Mouse (Mus musculus): ENCODE results near the gene Zbtb3. TPM values are rescaled to one million over a fixed set of nuclear protein-coding genes. Genes with fewer than 3 reads are reported as not detected.

Zbtb3 gene
- total RNA-seq, 2 experiments from 2014 or later = 0.60 TPM; not detected in 1

DNA sequence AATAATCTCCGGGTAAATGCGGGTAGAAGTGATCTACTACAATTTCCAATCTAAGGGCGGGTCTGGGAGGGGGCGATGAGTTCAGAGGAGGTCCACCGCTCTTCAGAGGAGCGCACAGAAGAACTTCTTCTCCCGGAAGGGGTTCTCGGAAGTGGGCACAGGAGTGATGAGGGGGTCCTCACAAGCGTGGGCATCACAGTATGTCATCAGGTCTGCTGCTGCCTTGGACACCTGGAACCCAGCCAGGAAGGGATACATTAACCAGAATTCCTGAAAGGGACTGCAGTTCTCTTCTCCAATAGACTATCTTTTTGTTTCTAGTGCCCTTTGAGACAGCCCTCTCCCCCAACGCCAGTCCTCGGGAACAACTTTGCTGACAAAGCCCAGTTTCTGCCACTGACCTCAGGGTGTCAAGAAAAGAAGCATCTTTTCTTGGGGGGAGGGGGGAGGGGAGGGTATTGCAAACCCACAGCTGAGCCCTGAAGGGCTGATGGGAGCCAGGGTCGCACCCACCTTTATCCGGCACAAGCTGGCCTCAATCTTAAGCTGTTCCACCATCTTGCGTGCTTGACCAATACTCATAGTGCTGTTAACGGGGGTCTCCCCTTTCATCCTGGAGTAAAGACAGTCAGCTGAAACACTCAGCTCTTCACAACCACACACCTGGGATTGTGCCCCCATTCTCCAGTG is 35.8 kb downstream of the Zbtb3 start:
- no peak for ATAC-seq (replicated peaks; ENCODE audit: low FRiP score, poor library complexity, severe bottlenecking)

DNA sequence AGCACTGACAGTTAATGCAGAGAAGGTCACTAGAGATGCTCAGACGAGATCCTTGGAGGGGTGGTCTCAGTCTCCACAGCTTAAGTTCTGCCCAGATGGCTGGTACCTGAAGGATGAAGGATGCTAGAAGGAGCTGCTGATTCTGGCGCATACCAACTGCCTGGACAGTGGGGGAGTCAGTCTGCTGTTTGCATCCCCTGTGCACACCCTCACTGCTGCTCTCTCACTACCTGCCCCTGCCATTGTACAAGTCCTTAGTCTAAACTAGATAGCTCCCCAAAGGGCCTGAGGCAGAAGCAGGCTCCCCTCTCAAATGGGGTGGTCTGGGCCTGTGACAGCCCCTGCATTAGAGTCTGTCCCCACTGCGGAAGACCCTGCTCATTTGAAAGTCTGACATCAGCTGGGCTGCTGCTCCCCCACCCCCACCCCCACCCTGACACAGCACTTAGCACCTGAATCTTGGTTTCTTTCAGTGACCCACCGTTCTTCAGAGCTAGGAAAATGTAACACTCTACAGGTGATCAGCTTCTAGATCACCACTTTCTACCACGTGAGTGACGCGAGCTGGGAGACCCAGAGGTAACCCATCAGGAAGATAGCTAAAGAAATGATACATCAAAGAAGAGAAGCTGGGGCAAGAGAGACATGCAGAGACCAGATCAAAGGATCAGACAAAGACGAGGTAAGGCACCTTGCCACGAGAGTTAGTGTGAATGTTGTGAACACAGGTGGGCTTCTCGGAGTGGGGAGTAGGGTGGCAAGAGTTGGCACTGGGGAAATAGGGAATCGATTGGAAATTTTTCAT is 37.0 kb downstream of the Zbtb3 start, which contains the start of gene Gng3:
Gng3 (minus strand) TSS at position 92 of the 805 bp plus-strand sequence.
- no peak for ATAC-seq (replicated peaks; ENCODE audit: low FRiP score, poor library complexity, severe bottlenecking)

DNA sequence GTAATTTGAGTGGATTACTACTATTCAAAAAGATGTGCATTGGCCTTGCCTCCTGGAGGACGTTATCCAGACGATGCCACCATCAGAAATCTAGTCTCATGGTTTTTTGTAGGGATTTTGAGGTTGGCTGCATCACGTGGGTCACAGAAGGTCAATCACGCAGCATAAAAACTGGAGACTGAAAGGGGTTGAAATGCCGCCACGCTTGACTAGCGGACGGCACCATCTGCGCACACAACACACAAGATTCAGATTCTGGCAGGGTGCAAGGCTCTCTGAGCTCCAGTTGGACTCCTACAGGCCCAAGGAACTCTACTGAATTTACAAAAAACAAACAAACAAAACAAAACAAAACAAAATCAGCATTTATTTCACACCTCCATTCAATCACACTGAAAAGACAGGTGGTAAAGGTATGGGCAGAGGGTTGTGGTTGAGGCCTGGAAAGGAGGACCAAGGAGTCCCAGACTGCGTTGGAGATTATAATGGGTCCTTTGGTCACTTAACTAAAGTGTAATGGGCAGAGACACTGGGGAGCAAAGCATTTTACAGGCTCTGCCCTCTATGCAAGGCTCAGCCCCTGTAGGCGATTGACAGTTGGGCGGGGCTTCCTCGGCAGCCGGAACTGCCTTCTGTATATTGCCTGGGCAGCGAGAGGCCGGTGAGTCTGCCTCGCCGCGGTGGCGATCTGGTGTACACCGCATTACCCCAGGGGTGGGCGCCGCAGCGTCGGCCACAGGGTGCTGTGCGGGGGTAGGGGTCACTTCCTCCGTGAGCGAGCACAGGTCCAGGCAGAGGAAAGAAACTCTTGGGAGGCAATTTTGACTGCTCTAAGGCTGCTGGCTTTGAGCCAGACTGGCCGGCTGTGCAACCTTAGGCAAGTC is 37.8 kb downstream of the Zbtb3 start:
- ATAC-seq (replicated peaks; ENCODE audit: low FRiP score, poor library complexity, severe bottlenecking) = peak; percentile 82

DNA sequence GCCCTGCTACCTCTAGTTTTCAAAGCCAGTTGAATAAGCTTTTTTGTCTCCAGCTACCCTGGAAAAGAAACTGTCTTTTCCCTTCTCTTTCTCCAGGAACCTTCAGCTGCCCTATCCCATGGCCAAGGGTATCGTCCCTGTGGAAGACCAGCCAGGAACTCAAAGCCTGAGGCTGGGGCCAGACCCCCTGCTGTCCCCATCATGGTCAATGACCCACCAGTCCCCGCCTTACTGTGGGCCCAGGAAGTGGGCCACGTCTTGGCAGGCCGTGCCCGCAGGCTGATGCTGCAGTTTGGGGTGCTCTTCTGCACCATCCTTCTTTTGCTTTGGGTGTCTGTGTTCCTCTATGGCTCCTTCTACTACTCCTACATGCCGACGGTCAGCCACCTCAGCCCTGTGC is 38.7 kb downstream of the Zbtb3 start:
- ATAC-seq (replicated peaks; ENCODE audit: low FRiP score, poor library complexity, severe bottlenecking) = no peak

DNA sequence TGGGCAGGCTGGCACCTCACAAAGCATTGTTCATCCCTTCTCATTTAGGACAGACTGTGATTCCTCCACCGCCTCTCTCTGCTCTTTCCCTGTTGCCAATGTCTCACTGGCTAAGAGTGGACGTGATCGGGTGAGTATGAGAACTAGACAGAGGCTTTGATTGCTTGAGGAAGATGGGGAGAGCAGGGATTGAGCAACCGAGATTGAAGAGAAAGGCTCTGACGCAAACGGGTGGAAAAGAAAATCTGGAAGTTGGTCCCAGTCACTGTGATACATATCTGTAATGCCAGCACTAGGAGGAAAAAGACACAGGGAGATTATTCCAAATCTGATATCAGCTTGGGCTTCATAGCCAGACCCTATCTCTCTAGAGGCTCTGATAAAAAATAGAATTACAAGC is 40.6 kb downstream of the Zbtb3 start:
- no peak for ATAC-seq (replicated peaks; ENCODE audit: low FRiP score, poor library complexity, severe bottlenecking)

DNA sequence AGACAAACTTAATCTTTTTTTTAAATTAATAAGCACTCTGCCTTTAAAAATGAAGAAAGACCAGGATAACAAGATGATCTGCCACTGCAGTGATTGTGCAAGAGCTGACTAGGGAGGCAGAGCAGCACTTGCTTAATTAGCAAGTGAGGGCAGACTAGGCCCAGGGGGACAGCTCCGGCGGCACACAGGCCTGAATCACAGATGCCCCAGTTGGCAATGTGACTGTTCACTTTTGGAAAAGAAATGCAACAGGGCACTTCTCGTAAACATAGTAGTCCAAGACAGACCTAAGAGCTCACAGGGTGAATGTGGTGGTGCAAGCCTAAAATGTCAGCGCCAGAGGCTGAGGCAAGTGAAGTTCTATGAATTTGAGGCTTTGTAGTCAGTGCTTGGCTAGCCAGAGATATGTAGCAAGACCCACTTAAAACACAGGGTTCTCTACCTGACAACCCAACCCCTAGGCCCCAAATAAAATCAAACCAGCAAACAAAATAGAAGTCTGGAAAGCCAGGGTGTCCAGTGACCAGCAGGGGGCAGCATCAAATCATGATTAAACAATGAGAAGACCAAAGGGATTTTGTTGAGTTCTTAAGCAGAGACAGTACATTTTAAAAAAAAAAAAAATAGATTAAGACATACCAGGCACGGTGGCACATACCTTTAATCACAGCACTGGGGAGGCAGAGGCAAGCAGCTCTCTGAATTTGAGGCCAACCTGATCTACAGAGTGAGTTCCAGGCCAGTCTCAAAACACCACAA is 42.2 kb downstream of the Zbtb3 start:
- ATAC-seq (replicated peaks; ENCODE audit: low FRiP score, poor library complexity, severe bottlenecking) = peak; percentile 51

DNA sequence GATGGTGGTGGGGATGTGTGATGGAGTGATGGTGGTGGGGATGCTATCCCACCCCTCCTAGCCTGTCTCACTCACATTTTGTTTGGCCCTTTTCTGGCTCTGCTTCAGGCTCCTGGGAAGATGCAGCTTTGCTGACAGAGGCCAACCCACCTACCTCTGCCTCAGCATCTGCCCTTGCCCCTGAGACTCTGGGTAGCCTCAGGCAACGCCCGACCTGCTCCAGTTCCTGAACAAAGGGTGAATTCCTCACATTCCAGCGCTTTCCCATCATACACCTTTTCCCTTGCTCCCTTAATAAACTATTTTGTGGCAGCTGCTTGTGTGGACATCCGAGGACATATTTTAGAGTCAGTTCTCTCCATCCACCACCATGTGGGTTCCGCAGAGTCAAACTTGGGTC is 46.0 kb downstream of the Zbtb3 start:
- ATAC-seq (replicated peaks; ENCODE audit: low FRiP score, poor library complexity, severe bottlenecking) = no peak

DNA sequence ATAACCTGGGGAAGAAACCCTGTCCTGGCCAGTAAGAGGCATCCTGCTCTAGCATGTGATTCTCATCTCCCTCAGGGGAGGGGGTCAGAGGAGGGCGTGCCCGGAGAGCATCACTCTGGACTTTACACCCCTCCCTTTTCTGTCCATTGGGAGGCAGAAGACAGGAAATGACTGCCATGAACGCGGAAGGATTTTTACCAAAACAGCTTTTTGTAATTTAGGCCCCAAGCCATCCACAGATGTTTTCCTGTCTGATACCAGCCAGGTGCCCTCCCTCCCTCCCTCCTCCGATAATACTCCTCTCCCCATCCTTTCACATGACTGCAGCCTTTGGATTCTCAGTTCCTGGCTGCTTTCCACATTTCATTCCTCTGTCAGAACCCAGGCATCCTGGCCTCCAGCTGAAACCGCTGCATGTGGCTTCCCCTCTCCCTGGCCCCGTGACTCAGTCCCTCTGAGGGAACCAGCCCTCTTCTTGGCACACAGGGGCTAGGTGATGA is 48.1 kb downstream of the Zbtb3 start, which contains the start of gene Lrrn4cl:
Lrrn4cl (plus strand) TSS at position 367 of the 500 bp plus-strand sequence.
- ATAC-seq (replicated peaks; ENCODE audit: low FRiP score, poor library complexity, severe bottlenecking) = no peak

DNA sequence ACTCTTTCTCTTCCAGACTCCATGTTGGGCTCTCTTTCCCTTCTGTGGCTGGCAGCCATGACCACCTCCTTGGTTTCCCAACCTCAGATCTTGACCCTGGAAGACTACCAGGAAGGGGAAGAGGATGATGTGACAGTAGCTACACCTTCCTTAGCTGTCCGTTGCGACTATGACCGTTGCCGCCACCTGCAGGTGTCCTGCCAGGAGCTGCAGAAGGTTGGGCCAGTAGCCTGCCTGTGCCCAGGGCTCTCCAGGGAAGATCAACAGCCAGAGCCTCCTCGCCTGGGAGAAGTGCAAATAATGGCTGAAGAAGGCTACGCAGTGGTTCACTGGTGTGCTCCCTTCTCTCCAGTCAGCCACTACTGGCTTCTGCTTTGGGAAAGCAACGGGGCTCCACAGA is 49.3 kb downstream of the Zbtb3 start:
- no peak for ATAC-seq (replicated peaks; ENCODE audit: low FRiP score, poor library complexity, severe bottlenecking)

DNA sequence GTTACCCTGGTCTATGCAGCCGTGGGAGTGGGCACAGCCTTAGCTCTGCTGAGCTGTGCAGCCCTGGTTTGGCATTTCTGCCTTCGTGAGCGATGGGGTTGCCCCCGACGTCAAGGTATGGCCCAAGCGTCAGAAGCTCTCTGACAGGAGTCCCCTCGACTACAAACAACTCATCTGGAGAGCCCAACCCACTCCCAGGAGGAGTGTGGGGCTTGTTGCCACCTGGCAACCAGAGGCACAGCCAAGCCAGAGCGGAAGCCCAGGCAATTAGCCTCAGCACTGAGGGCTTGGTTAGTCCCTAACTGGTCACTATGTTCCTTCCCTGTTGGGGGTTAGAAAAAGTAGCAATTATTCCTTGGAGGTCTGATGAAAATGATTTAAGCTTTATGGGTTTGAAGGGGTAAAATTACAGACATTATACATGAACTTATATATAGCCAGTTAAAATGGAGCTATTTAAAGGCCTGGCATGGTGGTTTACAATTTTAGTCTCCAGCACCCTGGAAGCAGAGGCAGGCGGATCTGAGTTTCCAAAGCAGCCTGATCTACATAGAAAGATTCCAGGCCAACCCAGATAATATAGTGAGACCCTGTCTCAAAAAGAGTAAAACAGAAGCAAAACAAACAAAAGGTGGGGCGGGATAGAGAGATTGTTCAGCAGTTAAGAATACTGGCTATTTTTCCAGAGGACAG is 50.0 kb downstream of the Zbtb3 start:
- ATAC-seq (replicated peaks; ENCODE audit: low FRiP score, poor library complexity, severe bottlenecking) = no peak

DNA sequence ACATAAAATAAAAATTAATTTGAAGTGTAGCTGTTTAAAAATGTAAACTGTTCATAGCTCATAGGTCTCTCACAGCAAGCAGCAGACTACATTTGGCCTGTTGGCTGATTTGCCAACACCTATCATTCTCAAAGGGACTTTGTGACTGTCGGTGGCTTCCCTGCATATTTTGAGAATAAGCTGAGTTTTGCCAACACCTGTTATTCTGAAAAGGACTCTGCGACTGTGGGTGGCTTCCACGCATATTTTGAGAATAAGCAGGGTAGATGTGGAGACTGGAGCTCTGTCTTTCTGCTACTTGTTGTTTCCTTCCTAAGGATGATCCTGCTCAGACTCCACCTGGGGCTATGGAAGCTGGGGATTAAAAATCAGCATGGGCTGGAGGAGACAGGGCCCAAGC is 50.8 kb downstream of the Zbtb3 start:
- no peak for ATAC-seq (replicated peaks; ENCODE audit: low FRiP score, poor library complexity, severe bottlenecking)

Other genes with a start within 250 kb of the Zbtb3 start
Only the 30 nearest of the 33 such genes appear.
- not detected in 2 replicates for gene Chrm1, start 138.8 kb upstream of the Zbtb3 start, total RNA-seq (2015; ENCODE audit: low replicate concordance)
- under 0.01 TPM in 1 of 2 replicates, not detected in the other for gene Chrm1, start 138.8 kb upstream of the Zbtb3 start, total RNA-seq (2017; ENCODE audit: low replicate concordance)
- 150 and 218 TPM in 2 replicates for gene Slc3a2, start 79.2 kb upstream of the Zbtb3 start, total RNA-seq (2015; ENCODE audit: low replicate concordance)
- 337 and 409 TPM in 2 replicates for gene Slc3a2, start 79.2 kb upstream of the Zbtb3 start, total RNA-seq (2017; ENCODE audit: low replicate concordance)
- gene Wdr74, start 66.7 kb upstream of the Zbtb3 start, total RNA-seq (2015; ENCODE audit: low replicate concordance) = 7.9 and 61.9 TPM in 2 replicates
- 15.3 and 18.3 TPM in 2 replicates for gene Wdr74, start 66.7 kb upstream of the Zbtb3 start, total RNA-seq (2017; ENCODE audit: low replicate concordance)
- gene 1700092M07Rik, start 61.8 kb upstream of the Zbtb3 start, total RNA-seq (2015; ENCODE audit: low replicate concordance) = not detected in 2 replicates
- gene 1700092M07Rik, start 61.8 kb upstream of the Zbtb3 start, total RNA-seq (2017; ENCODE audit: low replicate concordance) = not detected in 2 replicates
- 105 and 119 TPM in 2 replicates for gene Stx5a, start 61.1 kb upstream of the Zbtb3 start, total RNA-seq (2015; ENCODE audit: low replicate concordance)
- 161 and 226 TPM in 2 replicates for gene Stx5a, start 61.1 kb upstream of the Zbtb3 start, total RNA-seq (2017; ENCODE audit: low replicate concordance)
- 135 and 146 TPM in 2 replicates for gene Nxf1, start 45.5 kb upstream of the Zbtb3 start, total RNA-seq (2015; ENCODE audit: low replicate concordance)
- 35.0 and 81.7 TPM in 2 replicates for gene Nxf1, start 45.5 kb upstream of the Zbtb3 start, total RNA-seq (2017; ENCODE audit: low replicate concordance)
- gene Tmem223, start 31.6 kb upstream of the Zbtb3 start, total RNA-seq (2015; ENCODE audit: low replicate concordance) = 9.4 and 11.0 TPM in 2 replicates
- gene Tmem223, start 31.6 kb upstream of the Zbtb3 start, total RNA-seq (2017; ENCODE audit: low replicate concordance) = 3.1 and 6.8 TPM in 2 replicates
- gene Tmem179b, start 28.1 kb upstream of the Zbtb3 start, total RNA-seq (2015; ENCODE audit: low replicate concordance) = 55.1 and 59.6 TPM in 2 replicates
- gene Tmem179b, start 28.1 kb upstream of the Zbtb3 start, total RNA-seq (2017; ENCODE audit: low replicate concordance) = 24.3 and 37.4 TPM in 2 replicates
- 1.2 and 5.9 TPM in 2 replicates for gene Taf6l, start 16.1 kb upstream of the Zbtb3 start, total RNA-seq (2015; ENCODE audit: low replicate concordance)
- gene Taf6l, start 16.1 kb upstream of the Zbtb3 start, total RNA-seq (2017; ENCODE audit: low replicate concordance) = 1.0 and 9.5 TPM in 2 replicates
- 21.5 and 23.0 TPM in 2 replicates for gene Polr2g, start 4.0 kb upstream of the Zbtb3 start, total RNA-seq (2015; ENCODE audit: low replicate concordance)
- gene Polr2g, start 4.0 kb upstream of the Zbtb3 start, total RNA-seq (2017; ENCODE audit: low replicate concordance) = 9.9 and 20.1 TPM in 2 replicates
- gene Ttc9c, start 16.8 kb downstream of the Zbtb3 start, total RNA-seq (2015; ENCODE audit: low replicate concordance) = 10.0 and 13.6 TPM in 2 replicates
- 13.8 and 20.1 TPM in 2 replicates for gene Ttc9c, start 16.8 kb downstream of the Zbtb3 start, total RNA-seq (2017; ENCODE audit: low replicate concordance)
- gene Hnrnpul2, start 17.5 kb downstream of the Zbtb3 start, total RNA-seq (2015; ENCODE audit: low replicate concordance) = 14.4 and 27.4 TPM in 2 replicates
- 42.6 and 58.0 TPM in 2 replicates for gene Hnrnpul2, start 17.5 kb downstream of the Zbtb3 start, total RNA-seq (2017; ENCODE audit: low replicate concordance)
- 4.2 TPM in 1 of 2 replicates, not detected in the other for gene AC129217.1, start 27.2 kb downstream of the Zbtb3 start, total RNA-seq (2015; ENCODE audit: low replicate concordance)
- gene AC129217.1, start 27.2 kb downstream of the Zbtb3 start, total RNA-seq (2017; ENCODE audit: low replicate concordance) = 14.8 TPM in 1 of 2 replicates, not detected in the other
- 28.8 and 40.3 TPM in 2 replicates for gene Bscl2, start 34.9 kb downstream of the Zbtb3 start, total RNA-seq (2015; ENCODE audit: low replicate concordance)
- gene Bscl2, start 34.9 kb downstream of the Zbtb3 start, total RNA-seq (2017; ENCODE audit: low replicate concordance) = 12.7 and 16.4 TPM in 2 replicates
- not detected in 2 replicates for gene Gng3, start 36.6 kb downstream of the Zbtb3 start, total RNA-seq (2015; ENCODE audit: low replicate concordance)
- 0.56 TPM in 1 of 2 replicates, not detected in the other for gene Gng3, start 36.6 kb downstream of the Zbtb3 start, total RNA-seq (2017; ENCODE audit: low replicate concordance)
- not detected in 2 replicates for gene Lrrn4cl, start 48.2 kb downstream of the Zbtb3 start, total RNA-seq (2015; ENCODE audit: low replicate concordance)
- not detected in 2 replicates for gene Lrrn4cl, start 48.2 kb downstream of the Zbtb3 start, total RNA-seq (2017; ENCODE audit: low replicate concordance)
- 18.6 and 20.6 TPM in 2 replicates for gene Ubxn1, start 68.9 kb downstream of the Zbtb3 start, total RNA-seq (2015; ENCODE audit: low replicate concordance)
- 43.0 and 65.7 TPM in 2 replicates for gene Ubxn1, start 68.9 kb downstream of the Zbtb3 start, total RNA-seq (2017; ENCODE audit: low replicate concordance)
- 1.5 and 8.4 TPM in 2 replicates for gene Uqcc3, start 78.4 kb downstream of the Zbtb3 start, total RNA-seq (2015; ENCODE audit: low replicate concordance)
- 11.8 and 12.3 TPM in 2 replicates for gene Uqcc3, start 78.4 kb downstream of the Zbtb3 start, total RNA-seq (2017; ENCODE audit: low replicate concordance)
- gene Lbhd1, start 81.2 kb downstream of the Zbtb3 start, total RNA-seq (2015; ENCODE audit: low replicate concordance) = 24.2 and 24.4 TPM in 2 replicates
- 6.0 and 23.1 TPM in 2 replicates for gene Lbhd1, start 81.2 kb downstream of the Zbtb3 start, total RNA-seq (2017; ENCODE audit: low replicate concordance)
- gene Gm49403, start 81.4 kb downstream of the Zbtb3 start, total RNA-seq (2015; ENCODE audit: low replicate concordance) = not detected in 2 replicates
- gene Gm49403, start 81.4 kb downstream of the Zbtb3 start, total RNA-seq (2017; ENCODE audit: low replicate concordance) = not detected in 2 replicates
- gene 1810009A15Rik, start 86.3 kb downstream of the Zbtb3 start, total RNA-seq (2015; ENCODE audit: low replicate concordance) = 14.6 and 21.3 TPM in 2 replicates
- 13.5 and 23.3 TPM in 2 replicates for gene 1810009A15Rik, start 86.3 kb downstream of the Zbtb3 start, total RNA-seq (2017; ENCODE audit: low replicate concordance)
- not detected in 2 replicates for gene Gm49416, start 86.4 kb downstream of the Zbtb3 start, total RNA-seq (2015; ENCODE audit: low replicate concordance)
- gene Gm49416, start 86.4 kb downstream of the Zbtb3 start, total RNA-seq (2017; ENCODE audit: low replicate concordance) = not detected in 2 replicates
- 2.3 and 7.1 TPM in 2 replicates for gene Ints5, start 90.5 kb downstream of the Zbtb3 start, total RNA-seq (2015; ENCODE audit: low replicate concordance)
- gene Ints5, start 90.5 kb downstream of the Zbtb3 start, total RNA-seq (2017; ENCODE audit: low replicate concordance) = 4.7 and 5.4 TPM in 2 replicates
- gene Ganab, start 95.5 kb downstream of the Zbtb3 start, total RNA-seq (2015; ENCODE audit: low replicate concordance) = 12.7 and 20.9 TPM in 2 replicates
- gene Ganab, start 95.5 kb downstream of the Zbtb3 start, total RNA-seq (2017; ENCODE audit: low replicate concordance) = 19.5 and 20.4 TPM in 2 replicates
- gene B3gat3, start 117.8 kb downstream of the Zbtb3 start, total RNA-seq (2015; ENCODE audit: low replicate concordance) = 12.5 and 14.2 TPM in 2 replicates
- 11.1 and 12.4 TPM in 2 replicates for gene B3gat3, start 117.8 kb downstream of the Zbtb3 start, total RNA-seq (2017; ENCODE audit: low replicate concordance)
- 1.2 TPM in 1 of 2 replicates, not detected in the other for gene Rom1, start 126.8 kb downstream of the Zbtb3 start, total RNA-seq (2015; ENCODE audit: low replicate concordance)
- 1.7 and 3.0 TPM in 2 replicates for gene Rom1, start 126.8 kb downstream of the Zbtb3 start, total RNA-seq (2017; ENCODE audit: low replicate concordance)
- gene Eml3, start 127.0 kb downstream of the Zbtb3 start, total RNA-seq (2015; ENCODE audit: low replicate concordance) = 1.7 and 4.8 TPM in 2 replicates
- gene Eml3, start 127.0 kb downstream of the Zbtb3 start, total RNA-seq (2017; ENCODE audit: low replicate concordance) = 6.3 and 8.3 TPM in 2 replicates
- gene Mta2, start 139.3 kb downstream of the Zbtb3 start, total RNA-seq (2015; ENCODE audit: low replicate concordance) = 16.9 and 22.8 TPM in 2 replicates
- gene Mta2, start 139.3 kb downstream of the Zbtb3 start, total RNA-seq (2017; ENCODE audit: low replicate concordance) = 39.5 and 54.4 TPM in 2 replicates
- 1.0 and 2.7 TPM in 2 replicates for gene Tut1, start 151.3 kb downstream of the Zbtb3 start, total RNA-seq (2015; ENCODE audit: low replicate concordance)
- 2.3 and 6.8 TPM in 2 replicates for gene Tut1, start 151.3 kb downstream of the Zbtb3 start, total RNA-seq (2017; ENCODE audit: low replicate concordance)
- gene Eef1g, start 164.5 kb downstream of the Zbtb3 start, total RNA-seq (2015; ENCODE audit: low replicate concordance) = 181 and 213 TPM in 2 replicates
- gene Eef1g, start 164.5 kb downstream of the Zbtb3 start, total RNA-seq (2017; ENCODE audit: low replicate concordance) = 105 and 149 TPM in 2 replicates